Mouse (Mus musculus) liver, embryonic 11.5 days (tissue): ENCODE data around the gene Gm28051. TPM values are rescaled to one million over a fixed set of nuclear protein-coding genes. Genes with fewer than 3 reads are reported as not detected.

Source experiments
- ATAC-seq: fragments of 200-750 bp; cut with Nextera tagmentation; replicated peaks from 2 replicates; pipeline ENCODE4 v1.8.0; 2017; ENCODE audit warnings: moderate number of reproducible peaks, mild to moderate bottlenecking, moderate TSS enrichment, moderate library complexity; ENCODE audit not compliant: low FRiP score
- DNase-seq: peaks from one replicate; pipeline ENCODE4 v3.0.0-alpha.2; 2017; ENCODE audit warnings: low spot score
- H3K27ac ChIP-seq: fragments of 300-500 bp; sonication (generic); 2 replicates; pipeline ENCODE4 v1.5.1; 2014; ENCODE audit warnings: mild to moderate bottlenecking, low read depth, low read length, control low read depth
- H3K27me3 ChIP-seq: fragments of 300-500 bp; sonication (generic); replicated peaks from 2 replicates; pipeline ENCODE4 v1.6.1; 2014; ENCODE audit warnings: low read length, mixed read lengths; ENCODE audit not compliant: control insufficient read depth, insufficient read depth
- H3K36me3 ChIP-seq: fragments of 300-500 bp; sonication (generic); 2 replicates; pipeline ENCODE4 v1.6.1; 2014; ENCODE audit warnings: mild to moderate bottlenecking, low read length, moderate library complexity, mixed read lengths; ENCODE audit not compliant: control insufficient read depth, insufficient read depth
- H3K4me1 ChIP-seq: fragments of 300-500 bp; sonication (generic); replicated peaks from 2 replicates; pipeline ENCODE4 v1.6.1; 2014; ENCODE audit warnings: low read length, mixed read lengths; ENCODE audit not compliant: control insufficient read depth, insufficient read depth
- H3K4me2 ChIP-seq: fragments of 300-500 bp; sonication (generic); 2 replicates; pipeline ENCODE4 v1.6.1; 2014; ENCODE audit warnings: mild to moderate bottlenecking, control low read depth, moderate library complexity
- H3K4me3 ChIP-seq: fragments of 300-500 bp; sonication (generic); 2 replicates; pipeline ENCODE4 v1.5.1; 2014; ENCODE audit warnings: low read depth, low read length, control low read depth
- H3K9ac ChIP-seq: fragments of 300-500 bp; sonication (generic); 2 replicates; pipeline ENCODE4 v1.6.1; 2014; ENCODE audit warnings: low read depth, low read length, control low read depth
- H3K9me3 ChIP-seq: fragments of 300-500 bp; sonication (generic); 2 replicates; pipeline ENCODE4 v1.6.1; 2016; ENCODE audit warnings: low read length, inconsistent platforms, mixed read lengths; ENCODE audit not compliant: control insufficient read depth
- WGBS: fragments of 180-500 bp; shearing (Covaris S2); extraction: QIAGEN DNeasy Blood & Tissue Kit; methylation state at CpG from one replicate; pipeline ENCODE4 v1.1.7; 2014; 5-methylcytosine and 5-hydroxymethylcytosine counted together
- polyA plus RNA-seq: library from polyadenylated mRNA; unstranded; fragments of >200 nt; fragmentation: Nextera tagmentation; extraction: Ambion mirVana; gene quantifications from 2 replicates; pipeline ENCODE4 v1.2.1, GENCODE M21; 2014

Gm28051 gene
- polyA plus RNA-seq, 1 experiment from 2014 or later = not detected

DNA sequence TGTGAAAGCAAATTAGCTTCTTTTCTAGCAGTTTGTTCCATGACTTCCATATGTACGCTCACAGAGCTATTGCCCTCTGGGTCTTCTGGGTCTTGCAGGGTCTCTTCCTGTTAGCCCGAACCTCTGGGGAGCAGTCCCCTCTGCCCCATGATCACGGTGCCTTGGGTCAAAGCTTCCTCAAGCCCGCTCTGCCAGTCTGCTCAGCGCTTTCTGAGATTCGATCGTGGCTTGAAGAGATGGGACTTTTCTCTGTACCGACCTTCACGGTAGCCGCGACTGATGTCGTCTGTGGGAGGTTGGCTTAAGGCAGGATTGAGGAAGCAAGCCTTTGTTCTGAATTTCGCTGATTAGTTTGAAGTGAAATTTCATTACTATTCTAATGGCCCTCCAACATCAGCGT, 18.5 kb upstream of the Gm28051 start:
- Histone ChIP-seq H3K4me1 (no peaks in the 10 kb centered on the region), H3K9ac (no peak overlapping the region), H3K4me2 (no peak overlapping the region), H3K36me3 (peaks cover 32% of the 10 kb centered on the region), H3K4me3 (no peak overlapping the region), H3K9me3 (no peaks in the 10 kb centered on the region), H3K27ac (no peak overlapping the region), H3K27me3 (no peaks in the 10 kb centered on the region)
- WGBS = 92% methylated on average over 14 of the region's 14 CpGs
- no peak for DNase-seq
- ATAC-seq = no peak

DNA sequence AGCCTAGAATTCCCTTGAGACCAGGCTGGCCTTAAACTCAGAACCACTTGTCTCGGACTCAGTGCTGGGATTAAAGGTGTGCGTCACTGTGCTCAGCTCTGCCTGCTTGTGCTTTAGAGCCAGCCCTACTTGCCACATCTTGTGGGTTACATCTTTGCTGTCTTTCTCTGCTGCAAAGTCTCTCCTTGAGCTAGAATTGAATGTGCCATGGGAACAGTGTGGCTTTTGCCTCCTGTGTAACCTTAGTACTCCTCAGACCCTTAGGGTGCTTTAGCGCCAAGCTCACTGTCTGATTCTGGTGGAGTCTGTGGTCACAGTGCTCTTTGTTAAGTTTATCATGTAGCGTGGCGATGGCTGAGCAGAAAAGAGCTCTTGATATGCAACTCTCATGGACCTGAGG, 15.1 kb upstream of the Gm28051 start:
- Histone ChIP-seq H3K27me3 (no peaks in the 10 kb centered on the region), H3K4me1 (no peaks in the 10 kb centered on the region), H3K9ac (no peak overlapping the region), H3K4me2 (no peak overlapping the region), H3K9me3 (no peaks in the 10 kb centered on the region), H3K36me3 (peaks cover 55% of the 10 kb centered on the region), H3K27ac (no peak overlapping the region), H3K4me3 (no peak overlapping the region)
- ATAC-seq (no peak), DNase-seq (no peak)
- WGBS = 94% methylated on average over 5 of the region's 5 CpGs

DNA sequence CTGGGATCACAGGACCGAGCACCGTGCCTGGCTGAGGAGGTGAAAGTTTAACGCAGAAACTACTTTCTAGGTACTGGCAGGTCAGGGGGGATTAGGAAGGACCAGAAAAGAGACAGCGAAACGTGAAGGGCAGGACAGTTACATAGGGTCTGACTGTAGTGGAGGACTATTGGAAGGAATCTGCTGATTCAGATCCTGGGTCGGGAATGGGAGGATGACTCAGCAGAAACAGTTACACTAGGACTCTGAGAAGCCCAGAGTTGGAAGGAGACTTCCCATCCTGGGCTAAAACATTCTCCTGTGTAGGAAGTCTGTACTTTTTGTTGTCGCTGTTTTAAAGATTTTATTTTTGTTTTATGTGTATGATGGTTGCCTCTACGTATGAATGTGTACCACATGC, 14.0 kb upstream of the Gm28051 start:
- DNase-seq (no peak), ATAC-seq (no peak)
- H3K4me1 ChIP-seq = no peaks in the 10 kb centered on the region
- no peak overlapping the region for H3K4me3 ChIP-seq
- WGBS = 94% methylated on average over 8 of the region's 8 CpGs
- H3K27me3 ChIP-seq = no peaks in the 10 kb centered on the region
- H3K36me3 ChIP-seq = peaks cover 54% of the 10 kb centered on the region
- no peaks in the 10 kb centered on the region for H3K9me3 ChIP-seq
- no peak overlapping the region for H3K9ac ChIP-seq
- no peak overlapping the region for H3K4me2 ChIP-seq
- H3K27ac ChIP-seq = no peak overlapping the region

DNA sequence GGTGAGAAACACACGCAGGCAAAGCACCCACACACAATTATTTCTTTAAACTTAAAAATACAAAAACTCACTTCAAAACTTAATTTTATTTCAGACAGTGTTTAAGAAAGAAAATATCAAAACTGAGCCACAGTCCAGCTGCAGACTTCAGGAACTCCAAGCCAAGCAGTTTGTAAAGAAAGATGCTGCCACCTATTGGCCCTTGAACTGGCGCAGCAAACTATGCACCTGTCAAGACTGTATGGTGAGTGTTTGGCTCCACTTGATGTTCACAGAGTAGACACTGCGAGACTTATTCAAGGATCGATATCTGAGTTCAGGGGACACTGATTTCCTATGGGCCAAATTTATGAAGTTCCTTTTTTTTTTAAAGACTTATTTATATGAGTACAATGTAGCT, 11.4 kb upstream of the Gm28051 start:
- Histone ChIP-seq H3K4me2 (no peak overlapping the region), H3K27ac (no peak overlapping the region), H3K4me1 (no peaks in the 10 kb centered on the region), H3K9ac (no peak overlapping the region), H3K27me3 (no peaks in the 10 kb centered on the region), H3K4me3 (no peak overlapping the region), H3K9me3 (no peaks in the 10 kb centered on the region), H3K36me3 (peaks cover 49% of the 10 kb centered on the region)
- ATAC-seq (no peak), DNase-seq (no peak)
- 92% methylated on average over 4 of the region's 4 CpGs for WGBS

DNA sequence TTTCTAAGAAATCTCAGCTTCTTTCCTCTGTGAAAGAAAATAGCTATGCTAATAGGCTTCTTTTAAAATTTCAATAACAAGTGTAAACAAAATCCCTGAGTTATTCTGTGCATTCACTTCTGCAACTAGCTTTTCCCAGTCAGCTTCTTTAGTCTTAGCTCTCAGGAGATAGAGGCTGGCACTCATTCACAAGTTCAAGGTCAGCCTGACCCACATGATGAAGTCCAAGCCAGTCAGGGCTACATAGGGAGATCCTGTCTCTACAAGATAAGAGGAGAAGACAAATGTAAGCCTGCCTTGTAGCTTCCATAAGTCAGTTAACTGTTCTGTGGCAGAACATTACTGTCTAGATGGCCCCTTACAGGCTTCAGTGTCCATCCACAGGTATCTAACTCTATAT, 6.1 kb upstream of the Gm28051 start:
- DNase-seq (no peak), ATAC-seq (no peak)
- peaks cover 18% of the 10 kb centered on the region for H3K36me3 ChIP-seq

DNA sequence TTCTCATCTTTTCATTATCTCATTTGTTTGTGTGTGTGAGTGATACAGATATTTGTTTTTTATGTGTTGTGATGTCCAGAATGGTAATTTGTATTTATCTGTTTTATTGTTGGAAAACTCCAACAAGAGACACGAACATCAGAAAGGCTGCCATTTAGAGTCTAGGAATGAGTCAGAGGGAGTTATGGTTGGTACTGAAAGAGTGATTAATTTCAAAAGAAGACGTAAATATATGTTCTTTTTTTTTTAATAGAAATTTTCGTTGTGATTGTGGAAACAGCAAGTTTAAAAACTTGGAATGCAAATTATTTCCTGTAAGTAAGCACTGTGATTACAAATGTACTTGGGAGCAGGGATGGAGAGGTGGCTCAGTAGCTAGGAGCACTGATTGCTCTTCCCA, 4.1 kb upstream of the Gm28051 start:
- Histone ChIP-seq H3K4me3 (no peak overlapping the region), H3K4me2 (no peak overlapping the region), H3K9me3 (no peaks in the 10 kb centered on the region), H3K27ac (no peak overlapping the region), H3K27me3 (no peaks in the 10 kb centered on the region), H3K4me1 (peaks cover 2% of the 10 kb centered on the region; the same call in 1 of the 2 replicates), H3K36me3 (peaks cover 9% of the 10 kb centered on the region), H3K9ac (no peak overlapping the region)
- ATAC-seq (no peak), DNase-seq (no peak)
- WGBS = 91% methylated on average over 3 of the region's 3 CpGs

More for the DNA sequence above, 6.1 kb upstream of the Gm28051 start:
- Histone ChIP-seq H3K4me1 (0 out of 2 replicates have a peak, but pooled peaks cover 2% of the 10 kb centered on the region), H3K9me3 (no peaks in the 10 kb centered on the region), H3K27ac (no peak overlapping the region), H3K4me2 (no peak overlapping the region), H3K27me3 (no peaks in the 10 kb centered on the region), H3K4me3 (no peak overlapping the region), H3K9ac (no peak overlapping the region)

DNA sequence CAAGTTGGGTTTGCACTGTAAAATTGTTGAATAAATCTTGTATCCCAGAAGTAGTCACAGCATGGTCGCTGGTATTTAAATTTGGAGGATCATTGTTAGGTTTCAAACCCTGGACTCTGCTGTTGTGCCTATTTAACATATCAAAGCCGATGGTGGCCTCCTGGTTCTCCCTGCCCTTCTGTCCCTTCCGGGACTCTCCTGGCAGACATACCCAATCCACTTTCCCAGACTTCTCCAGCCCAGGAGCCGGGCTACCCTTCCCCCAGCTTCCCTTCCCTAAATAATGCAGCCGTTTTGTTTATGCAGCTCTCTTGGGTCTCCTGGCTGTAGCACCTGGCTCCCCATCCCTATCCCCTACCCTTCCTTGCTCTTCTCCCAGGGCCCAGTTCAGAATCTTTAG, 1.4 kb upstream of the Gm28051 start:
- H3K4me3 ChIP-seq = peak overlapping the region; percentile 84
- no peak overlapping the region; the same call in 1 of the 2 replicates for H3K27ac ChIP-seq
- H3K4me1 ChIP-seq = peaks cover 2% of the 10 kb centered on the region; the same call in 1 of the 2 replicates
- H3K9ac ChIP-seq = peak overlapping the region; percentile 88
- no peaks in the 10 kb centered on the region for H3K27me3 ChIP-seq
- no peaks in the 10 kb centered on the region for H3K9me3 ChIP-seq
- peaks cover 3% of the 10 kb centered on the region; the same call in 1 of the 2 replicates for H3K36me3 ChIP-seq
- peak overlapping the region; percentile 82 for H3K4me2 ChIP-seq
- WGBS = 13% methylated on average over 5 of the region's 5 CpGs
- DNase-seq (no peak), ATAC-seq (no peak)

DNA sequence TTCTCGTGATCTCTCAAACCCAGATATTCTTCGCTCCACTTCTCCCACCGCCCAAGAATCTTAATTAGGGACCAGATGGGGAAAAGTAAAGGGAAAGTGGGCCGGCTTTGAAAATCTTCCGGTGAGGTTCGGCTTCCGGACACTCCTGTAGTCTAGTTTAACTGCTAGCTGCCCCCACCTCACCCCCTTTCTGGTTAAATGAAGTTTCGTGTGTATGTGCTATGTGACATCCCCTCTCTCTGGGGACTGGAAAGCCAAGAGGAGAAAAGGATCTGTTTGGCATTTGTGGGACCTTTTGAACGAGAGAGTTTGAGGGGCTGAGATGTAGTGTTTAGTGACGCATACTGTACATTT, 815 bp upstream of the Gm28051 start, which contains the start of gene Gm20604:
Gm20604 (minus strand) TSS at position 270 of the 354 bp plus-strand sequence.
- no peak for DNase-seq
- Histone ChIP-seq H3K4me2 (peak within 1 kb of the TSS; percentile 82), H3K9ac (peak within 1 kb of the TSS; percentile 88), H3K4me3 (peak within 1 kb of the TSS; percentile 84), H3K4me1 (peaks cover 2% of the 10 kb centered on the region; the same call in 1 of the 2 replicates), H3K27me3 (no peaks in the 10 kb centered on the region), H3K9me3 (no peaks in the 10 kb centered on the region), H3K36me3 (no peaks in the 10 kb centered on the region; the same call in 1 of the 2 replicates), H3K27ac (peak within 1 kb of the TSS; percentile 79)
- no peak for ATAC-seq
- WGBS = 1% methylated on average over 10 of the region's 10 CpGs

DNA sequence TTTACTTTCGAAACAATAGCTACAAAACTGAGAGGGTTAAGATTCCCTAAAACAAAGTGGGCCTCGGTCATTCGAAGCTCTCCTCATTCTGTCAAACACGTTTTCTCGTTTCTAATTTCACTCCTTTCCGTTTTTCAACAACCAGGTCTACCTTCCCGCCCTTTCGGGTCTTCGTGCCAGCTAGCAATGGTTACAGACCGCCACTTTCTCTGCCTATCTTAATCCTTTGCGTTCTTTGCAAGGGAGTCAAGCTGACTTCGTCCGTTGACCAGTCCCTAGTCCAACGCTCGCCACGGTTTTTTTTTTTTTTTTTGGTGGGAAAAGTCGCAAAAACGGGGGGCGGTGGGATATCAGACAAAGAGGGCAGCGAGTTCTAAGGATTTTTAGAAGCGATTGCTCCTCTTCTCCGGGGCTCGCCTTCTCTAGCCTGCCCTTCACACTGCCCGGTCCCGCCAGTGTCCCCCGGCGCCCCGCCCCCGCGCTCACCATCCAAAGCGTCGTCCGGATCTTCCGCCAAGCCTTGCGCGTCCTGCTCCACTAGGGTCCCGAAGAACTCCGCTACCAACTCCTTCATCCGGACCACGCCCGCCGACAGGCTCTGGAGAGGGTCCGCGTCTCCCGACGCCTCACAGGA, 393 bp downstream of the Gm28051 start:
- Histone ChIP-seq H3K4me3 (peak overlapping the region; percentile 84), H3K4me2 (peak overlapping the region; percentile 74), H3K9me3 (no peaks in the 10 kb centered on the region), H3K9ac (peak overlapping the region; percentile 66), H3K27me3 (no peaks in the 10 kb centered on the region), H3K27ac (peak overlapping the region; percentile 64), H3K4me1 (peaks cover 2% of the 10 kb centered on the region; the same call in 1 of the 2 replicates), H3K36me3 (no peaks in the 10 kb centered on the region; the same call in 1 of the 2 replicates)
- ATAC-seq (peak; percentile 81), DNase-seq (peak; percentile 40)
- WGBS = 1% methylated on average over 46 of the region's 46 CpGs
